Mouse (Mus musculus) lung, postnatal 25 days (tissue): ENCODE measurements around the gene Mmp25.
"Not testable (repeated sequence)": the region's sequence is repeated elsewhere in the genome, so short reads cannot be mapped to it uniquely, and the experiment has no call there.

Experiments
- DNase-seq: peaks from one replicate; pipeline ENCODE4 v3.0.0; 2022; ENCODE audit warnings: low spot score

Gene Mmp25

GRCm38 (mm10) chr17:23600641-23601622, 44.1 kb downstream of the Mmp25 start, which contains the start of gene Zscan10:
Zscan10 (plus strand) TSS chr17:23600856.
- DNase-seq = no peak

DNA sequence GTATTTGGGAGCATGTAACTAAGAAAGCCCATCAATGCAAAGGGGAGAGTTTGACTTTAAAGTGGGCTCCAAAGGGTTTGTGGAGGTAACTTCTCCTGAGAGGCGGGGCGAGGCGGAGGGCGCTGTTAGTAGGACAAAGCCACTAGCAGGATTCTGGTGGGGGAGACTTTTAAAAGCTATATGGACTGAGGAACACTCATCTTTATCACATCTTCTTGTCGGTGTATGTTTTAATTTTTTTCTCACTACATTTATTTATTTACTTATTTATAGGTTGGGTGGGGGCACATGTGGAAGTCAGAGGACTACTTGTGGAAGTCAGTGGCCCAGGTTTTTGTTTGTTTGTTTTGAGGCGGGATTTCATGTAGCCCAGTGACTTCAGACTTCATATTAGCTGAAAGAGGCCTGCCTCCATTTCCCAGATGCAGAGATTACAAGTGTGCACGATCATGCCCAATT, 45.4 kb downstream of the Mmp25 start:
- DNase-seq = no peak

- DNase-seq = peak; percentile 94
Measured at GRCm38 (mm10) chr17:23598582-23599552, 46.2 kb downstream of the Mmp25 start, which contains the start of gene Zfp13. Zfp13 (minus strand) TSS chr17:23599487.

- not testable (repeated sequence) for DNase-seq
Measured at GRCm38 (mm10) chr17:23595139-23595538, 49.9 kb downstream of the Mmp25 start.

DNA sequence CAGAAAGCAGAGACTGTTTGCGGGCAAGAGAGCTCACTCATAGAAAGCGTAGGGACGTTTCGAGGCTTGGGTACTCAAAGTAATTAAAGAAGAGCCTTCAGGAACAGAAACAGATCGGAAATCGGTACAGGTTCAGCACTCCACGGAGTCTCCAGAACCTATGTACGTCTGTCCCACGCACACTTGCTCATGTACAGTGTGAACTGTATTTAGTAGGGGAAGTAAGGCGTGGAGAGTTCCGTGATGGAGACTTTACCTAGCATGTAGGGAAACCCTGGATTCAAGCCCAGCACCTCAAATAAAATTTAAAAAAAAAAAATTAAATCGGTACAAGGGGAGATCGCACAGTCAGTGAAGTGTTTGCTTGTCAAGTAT, 52.2 kb downstream of the Mmp25 start:
- no peak for DNase-seq

DNA sequence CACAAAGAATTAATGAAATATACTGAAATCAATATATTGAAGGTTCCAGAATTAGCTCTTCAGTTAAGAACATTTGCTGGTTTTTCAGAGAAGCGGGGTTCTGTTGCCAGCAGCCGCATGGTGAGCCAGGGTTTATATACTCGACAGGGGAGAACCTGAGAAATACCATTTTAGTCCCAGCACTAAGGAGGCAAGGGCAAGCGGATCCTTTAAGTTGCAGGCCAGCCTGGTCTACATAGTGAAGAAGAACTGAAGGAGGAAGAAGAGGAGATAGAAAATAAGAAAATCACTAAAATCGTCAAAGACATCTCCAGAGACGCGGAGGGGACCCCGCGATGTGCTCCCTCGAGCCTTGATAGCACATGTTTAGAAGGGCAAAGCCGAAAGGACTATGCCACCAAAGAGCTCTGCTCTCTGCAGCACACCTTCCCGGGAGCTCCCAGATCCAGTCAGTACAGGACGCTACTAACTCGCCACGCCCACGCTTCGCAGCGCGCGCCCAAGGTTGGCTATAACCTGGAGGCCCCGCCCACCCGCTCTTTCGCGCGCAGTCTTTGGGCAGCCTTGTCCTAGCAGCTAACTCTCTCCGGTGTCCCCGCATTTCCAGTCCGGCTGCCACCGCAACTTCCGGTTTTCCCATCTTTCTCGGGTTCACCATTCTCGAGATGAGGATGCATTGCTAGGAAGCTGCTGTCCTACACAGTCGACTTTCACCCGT, 52.7 kb downstream of the Mmp25 start:
- DNase-seq = peak; percentile 95

DNA sequence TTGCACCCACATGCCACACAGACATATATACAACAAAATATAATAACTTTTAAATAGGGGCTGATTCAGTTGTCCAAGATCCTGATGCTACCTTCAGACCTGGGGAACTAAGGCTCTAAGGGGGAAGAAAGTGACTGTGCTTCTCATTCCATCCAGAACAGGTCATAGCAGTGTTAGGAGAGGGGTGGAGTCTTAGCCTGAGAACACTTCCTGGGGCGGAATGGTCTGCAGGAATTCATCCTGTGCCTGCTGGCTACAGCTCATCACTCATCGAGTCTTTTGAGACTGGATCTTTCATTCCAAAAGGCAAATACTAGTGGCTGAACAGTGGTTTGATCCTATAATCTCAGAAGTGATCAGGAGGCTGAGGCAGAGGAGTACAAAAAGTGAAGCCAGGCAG, 57.8 kb downstream of the Mmp25 start:
- DNase-seq = no peak

DNA sequence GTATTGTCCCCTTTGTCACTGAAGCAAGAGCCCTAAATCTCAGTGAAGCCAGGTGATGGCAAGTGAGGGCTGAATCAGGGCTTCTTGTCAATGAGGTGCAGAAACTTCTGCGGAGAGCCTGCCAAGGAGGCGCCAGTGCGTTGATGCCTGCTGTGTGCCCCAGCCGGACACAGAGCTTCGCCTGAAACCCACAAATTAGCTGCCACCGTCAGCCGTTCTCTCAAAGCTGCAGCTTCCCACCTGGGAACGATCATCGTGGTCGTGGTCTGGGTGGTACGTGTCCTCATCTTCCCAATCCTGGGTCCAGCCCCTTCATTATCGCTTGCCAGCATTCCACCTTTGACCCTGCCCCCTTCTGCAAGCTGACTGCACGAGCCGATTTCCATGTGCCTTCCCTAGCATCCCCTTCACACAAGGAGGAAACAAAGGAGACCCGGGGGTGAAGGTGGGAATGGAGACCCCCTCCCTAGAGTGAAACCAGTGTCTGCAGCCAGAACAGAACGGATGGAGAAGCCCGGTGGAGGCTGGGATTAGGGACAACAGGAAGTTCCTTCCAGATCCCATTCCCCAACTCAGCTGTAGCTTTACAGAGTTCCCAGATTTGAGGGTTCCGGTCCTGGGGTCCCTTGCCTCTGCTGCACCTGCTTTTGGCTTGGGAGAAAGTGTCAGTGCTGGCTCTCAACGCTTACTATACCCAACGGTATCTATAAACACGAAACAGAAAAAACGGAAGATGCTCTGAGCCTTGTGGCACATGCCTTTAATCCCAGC, 59.2 kb downstream of the Mmp25 start:
- no peak for DNase-seq

DNA sequence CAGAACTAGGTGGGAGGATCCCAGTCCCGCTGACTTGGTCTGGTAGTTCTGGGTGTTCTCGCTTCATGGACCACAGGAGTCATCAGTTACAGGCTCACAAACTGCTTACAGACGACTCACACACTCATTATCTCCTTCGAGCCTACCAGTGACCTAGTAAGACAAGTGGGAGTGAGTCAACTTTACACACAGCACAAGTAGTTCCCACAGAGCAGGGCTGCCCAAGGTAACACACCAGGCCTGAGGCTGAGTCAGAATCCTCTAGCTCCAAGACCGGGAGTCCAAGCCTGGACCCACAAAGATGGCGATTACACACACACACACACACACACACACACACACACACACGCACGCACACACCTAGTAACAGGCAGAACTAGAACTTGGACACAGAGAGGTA, 60.3 kb downstream of the Mmp25 start:
- no peak for DNase-seq
